Mouse (Mus musculus) embryonic facial prominence, embryonic 15.5 days (tissue): ENCODE results near the gene Hoxa5. TPM values are rescaled to one million over a fixed set of nuclear protein-coding genes. Genes with fewer than 3 reads are reported as not detected.

ENCODE experiments used
- ATAC-seq: fragments of 200-750 bp; cut with Nextera tagmentation; 2 replicates; pipeline ENCODE4 v1.8.0; 2017; ENCODE audit warnings: low read depth, moderate TSS enrichment; ENCODE audit not compliant: insufficient number of reproducible peaks, low FRiP score, low TSS enrichment
- H3K27ac ChIP-seq: fragments of 300-500 bp; sonication (generic); replicated peaks from 2 replicates; pipeline ENCODE4 v1.5.1; 2015; ENCODE audit warnings: mild to moderate bottlenecking, inconsistent platforms
- H3K27me3 ChIP-seq: fragments of 300-500 bp; sonication (generic); 2 replicates; pipeline ENCODE4 v1.6.1; 2015; ENCODE audit warnings: inconsistent platforms
- H3K36me3 ChIP-seq: fragments of 300-500 bp; sonication (generic); 2 replicates; pipeline ENCODE4 v1.6.1; 2015; ENCODE audit warnings: mild to moderate bottlenecking, inconsistent platforms
- H3K4me1 ChIP-seq: fragments of 300-500 bp; sonication (generic); 2 replicates; pipeline ENCODE4 v1.6.1; 2015; ENCODE audit warnings: inconsistent platforms
- H3K4me2 ChIP-seq: fragments of 300-500 bp; sonication (generic); replicated peaks from 2 replicates; pipeline ENCODE4 v1.6.1; 2015; ENCODE audit warnings: mild to moderate bottlenecking, inconsistent platforms
- H3K4me3 ChIP-seq: fragments of 300-500 bp; sonication (generic); replicated peaks from 2 replicates; pipeline ENCODE4 v1.5.1; 2015; ENCODE audit warnings: mild to moderate bottlenecking, inconsistent platforms
- H3K9ac ChIP-seq: fragments of 300-500 bp; sonication (generic); 2 replicates; pipeline ENCODE4 v1.6.1; 2015; ENCODE audit warnings: inconsistent platforms
- H3K9me3 ChIP-seq: fragments of 300-500 bp; sonication (generic); replicated peaks from 2 replicates; pipeline ENCODE4 v1.6.1; 2016; ENCODE audit warnings: inconsistent platforms
- WGBS: fragments of 180-500 bp; shearing (Covaris S2); methylation state at CpG from one replicate; pipeline ENCODE4 v1.1.7; 2015; 5-methylcytosine and 5-hydroxymethylcytosine counted together
- polyA plus RNA-seq: library from polyadenylated mRNA; unstranded; fragments of >200 nt; fragmentation: Nextera tagmentation; extraction: Ambion mirVana; gene quantifications from 2 replicates; pipeline ENCODE4 v1.2.1, GENCODE M21; 2015

Hoxa5 gene
- polyA plus RNA-seq, 1 experiment from 2014 or later = 0.39 TPM

GRCm38 (mm10) chr6:52208868-52209684 is 4.7 kb upstream of the Hoxa5 start:
- Histone ChIP-seq H3K4me2 (no peak overlapping the region), H3K9me3 (no peaks in the 10 kb centered on the region), H3K4me3 (no peak overlapping the region), H3K9ac (no peak overlapping the region), H3K27me3 (peaks cover 98% of the 10 kb centered on the region), H3K4me1 (peaks cover 27% of the 10 kb centered on the region), H3K27ac (no peak overlapping the region), H3K36me3 (no peaks in the 10 kb centered on the region)
- no peak for ATAC-seq
- WGBS = 4% methylated on average over 18 of the region's 18 CpGs

DNA sequence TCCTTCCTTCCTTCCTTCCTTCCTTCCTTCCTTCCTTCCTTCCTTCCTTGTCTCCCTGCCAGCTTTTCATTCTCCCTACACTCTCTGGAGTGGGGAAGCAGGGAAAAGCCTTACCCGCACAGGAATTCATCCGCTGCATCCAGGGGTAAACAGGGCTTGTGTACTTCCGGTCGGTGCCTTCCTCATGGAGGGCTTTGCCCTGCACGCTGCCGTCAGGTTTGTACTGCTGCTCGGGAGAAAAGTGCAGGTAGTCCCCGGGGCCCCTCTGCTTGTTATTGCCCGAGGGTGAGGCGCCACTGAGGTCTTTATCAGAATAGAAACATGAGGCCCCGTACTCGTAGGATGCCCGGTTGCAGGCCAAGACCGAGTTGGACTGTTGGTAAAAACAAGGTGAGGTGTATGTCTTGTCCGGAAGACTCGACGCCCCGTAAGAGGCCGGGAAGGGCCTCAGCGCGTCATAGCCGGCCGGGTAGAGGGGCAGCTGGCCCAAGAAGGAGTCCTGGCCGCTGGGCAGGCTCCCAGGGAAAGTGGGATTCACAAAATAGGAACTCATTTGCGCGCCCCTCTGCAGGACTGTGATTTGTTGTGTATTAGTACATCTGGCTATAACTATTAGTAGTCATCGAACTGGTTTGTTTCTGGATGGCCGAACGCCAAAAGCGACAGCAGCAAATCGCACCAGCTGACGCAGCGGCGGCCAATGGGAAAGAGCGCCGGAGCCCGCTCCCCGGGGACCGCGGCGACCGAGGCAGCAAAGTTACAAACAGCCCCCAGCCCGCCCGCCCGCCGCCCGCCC is 3.9 kb upstream of the Hoxa5 start, which contains the start of gene Hoxa6:
TSS of gene Hoxa6 (minus strand) at position 651 of the 796 bp plus-strand sequence.
- Histone ChIP-seq H3K27ac (no peak within 1 kb of the TSS), H3K9ac (no peak within 1 kb of the TSS), H3K4me3 (no peak within 1 kb of the TSS), H3K4me1 (peaks cover 35% of the 10 kb centered on the region), H3K9me3 (no peaks in the 10 kb centered on the region), H3K36me3 (no peaks in the 10 kb centered on the region), H3K27me3 (peaks cover 98% of the 10 kb centered on the region), H3K4me2 (no peak within 1 kb of the TSS)
- 1% methylated on average over 47 of the region's 47 CpGs for WGBS
- no peak for ATAC-seq

- H3K4me1 ChIP-seq = peaks cover 30% of the 10 kb centered on the region
- H3K4me2 ChIP-seq = no peak overlapping the region
- H3K36me3 ChIP-seq = no peaks in the 10 kb centered on the region
- H3K9me3 ChIP-seq = no peaks in the 10 kb centered on the region
- H3K9ac ChIP-seq = no peak overlapping the region
- H3K27ac ChIP-seq = no peak overlapping the region
- H3K4me3 ChIP-seq = no peak overlapping the region
- no peak for ATAC-seq
- H3K27me3 ChIP-seq = peaks cover 98% of the 10 kb centered on the region
These were observed 3.2 kb upstream of the Hoxa5 start for GRCm38 (mm10) chr6:52207684-52207976.

DNA sequence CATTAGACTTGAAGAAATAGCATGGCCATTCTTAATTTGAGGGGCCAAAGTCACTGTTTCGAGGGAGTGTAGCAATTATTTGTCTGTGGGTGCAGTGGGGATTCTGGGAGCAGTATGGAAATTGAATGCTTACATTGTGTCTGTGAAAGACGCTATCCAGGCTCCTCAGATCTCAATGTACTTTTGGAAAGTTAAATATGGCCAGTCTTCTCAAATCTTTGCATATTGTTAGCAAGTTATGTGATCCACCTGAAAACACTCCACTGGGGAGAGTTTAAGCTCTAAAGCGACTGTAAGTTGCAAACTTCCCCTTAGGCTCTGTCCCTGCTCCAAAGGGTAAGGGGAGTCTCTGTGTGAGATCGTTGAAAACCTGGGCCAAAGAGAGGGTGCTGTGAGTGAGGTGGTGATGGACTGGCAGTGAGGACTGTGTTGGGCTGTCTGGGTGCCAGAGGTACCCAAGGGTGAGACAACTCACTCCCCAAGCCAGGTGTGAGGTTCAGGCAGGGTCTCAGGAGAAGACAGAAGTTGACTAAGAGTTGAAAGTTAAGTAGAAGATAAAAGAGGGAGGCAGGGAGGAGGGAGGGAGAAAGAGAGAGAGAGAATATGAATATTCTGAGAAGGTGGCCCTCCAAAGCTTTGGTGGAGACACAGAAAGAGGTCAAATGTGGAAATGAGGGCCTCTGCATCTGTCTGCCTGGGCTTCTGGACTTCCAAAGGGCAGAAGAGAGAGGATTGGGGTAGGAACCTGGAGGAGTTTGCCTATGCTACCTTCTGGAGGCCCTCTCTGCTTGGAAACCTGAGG is 2.7 kb upstream of the Hoxa5 start:
- 3% methylated on average over 4 of the region's 4 CpGs for WGBS
- H3K4me2 ChIP-seq = no peak overlapping the region
- H3K36me3 ChIP-seq = no peaks in the 10 kb centered on the region
- H3K9me3 ChIP-seq = no peaks in the 10 kb centered on the region
- no peak for ATAC-seq
- peaks cover 98% of the 10 kb centered on the region for H3K27me3 ChIP-seq
- no peak overlapping the region for H3K9ac ChIP-seq
- H3K4me3 ChIP-seq = no peak overlapping the region
- no peak overlapping the region for H3K27ac ChIP-seq
- H3K4me1 ChIP-seq = peaks cover 29% of the 10 kb centered on the region

DNA sequence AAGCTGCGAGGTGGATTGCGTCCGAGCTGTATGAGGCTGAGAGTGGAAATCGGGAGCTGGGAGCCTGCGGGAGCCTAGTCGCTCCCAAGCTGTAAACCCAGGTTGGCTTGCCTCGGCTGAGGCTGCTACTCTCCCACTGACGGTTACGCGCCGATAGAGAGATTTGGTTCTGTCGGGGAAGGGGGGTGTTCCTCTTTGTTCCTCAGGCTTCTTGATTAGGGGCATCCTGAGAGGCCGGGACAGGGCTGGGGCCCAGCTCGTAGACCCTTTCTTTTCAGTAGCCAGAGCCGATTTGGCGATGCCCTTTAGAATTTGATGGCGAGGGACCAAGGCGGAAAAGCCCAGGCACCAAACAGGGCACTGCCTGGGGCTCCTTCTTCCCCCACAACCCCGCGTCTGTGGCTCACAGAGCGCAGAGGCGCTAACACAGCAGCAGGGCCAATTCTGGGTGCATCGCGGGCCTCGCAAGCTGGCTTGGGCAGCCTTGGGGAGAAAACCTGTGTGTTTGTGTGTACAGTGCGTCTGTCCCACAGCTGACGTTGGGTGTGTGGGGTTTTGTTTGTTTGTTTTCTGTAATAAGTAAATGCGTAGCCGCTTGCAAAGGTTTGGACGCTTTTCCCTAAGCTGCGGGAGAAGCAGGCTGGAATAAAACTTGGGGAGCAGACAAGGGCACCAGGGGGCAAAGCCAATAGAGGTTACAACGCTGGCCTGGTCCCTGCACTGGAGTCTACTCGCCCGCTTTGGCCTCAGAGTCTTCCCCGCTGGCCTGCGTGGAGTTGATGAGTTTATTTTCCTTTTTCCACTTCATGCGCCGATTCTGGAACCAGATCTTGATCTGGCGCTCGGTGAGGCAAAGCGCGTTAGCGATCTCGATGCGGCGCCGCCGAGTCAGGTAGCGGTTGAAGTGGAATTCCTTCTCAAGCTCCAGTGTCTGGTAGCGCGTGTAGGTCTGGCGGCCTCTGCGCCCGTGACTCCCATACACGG is 1.5 kb upstream of the Hoxa5 start:
- Histone ChIP-seq H3K9ac (no peak overlapping the region), H3K4me3 (no peak overlapping the region), H3K27ac (no peak overlapping the region), H3K9me3 (no peaks in the 10 kb centered on the region), H3K27me3 (peaks cover 98% of the 10 kb centered on the region), H3K4me2 (no peak overlapping the region), H3K36me3 (no peaks in the 10 kb centered on the region), H3K4me1 (peaks cover 24% of the 10 kb centered on the region)
- WGBS = 3% methylated on average over 55 of the region's 55 CpGs
- ATAC-seq = no peak

- no peaks in the 10 kb centered on the region for H3K9me3 ChIP-seq
- no peak overlapping the region for H3K4me2 ChIP-seq
- peaks cover 24% of the 10 kb centered on the region for H3K4me1 ChIP-seq
- H3K27ac ChIP-seq = no peak overlapping the region
- H3K9ac ChIP-seq = no peak overlapping the region
- no peaks in the 10 kb centered on the region for H3K36me3 ChIP-seq
- 6% methylated on average over 14 of the region's 14 CpGs for WGBS
- no peak overlapping the region for H3K4me3 ChIP-seq
- no peak for ATAC-seq
- peaks cover 99% of the 10 kb centered on the region for H3K27me3 ChIP-seq
These were observed 834 bp upstream of the Hoxa5 start for GRCm38 (mm10) chr6:52205221-52205620.

GRCm38 (mm10) chr6:52203371-52204049 is 877 bp downstream of the Hoxa5 start:
- no peaks in the 10 kb centered on the region for H3K36me3 ChIP-seq
- no peak overlapping the region for H3K27ac ChIP-seq
- peak overlapping the region; percentile 45 for H3K4me2 ChIP-seq
- ATAC-seq = no peak
- H3K4me1 ChIP-seq = peaks cover 19% of the 10 kb centered on the region
- under 1% methylated on average over 46 of the region's 46 CpGs for WGBS
- peaks cover 99% of the 10 kb centered on the region for H3K27me3 ChIP-seq
- H3K9me3 ChIP-seq = no peaks in the 10 kb centered on the region
- peak overlapping the region; percentile 32 for H3K4me3 ChIP-seq
- no peak overlapping the region for H3K9ac ChIP-seq

DNA sequence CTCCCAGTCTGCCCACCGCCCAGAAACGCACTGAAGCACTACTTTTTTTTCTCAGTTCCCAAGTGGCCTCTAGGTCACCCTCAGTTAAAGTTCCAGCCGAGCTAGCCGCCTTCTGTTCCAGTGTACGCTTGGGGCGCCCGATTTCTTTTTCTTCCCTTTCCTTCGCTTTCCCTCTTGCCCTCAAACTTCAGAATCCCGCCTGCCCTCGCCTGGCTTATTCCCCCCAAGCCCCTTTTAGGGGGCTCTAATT is 1.3 kb downstream of the Hoxa5 start:
- Histone ChIP-seq H3K9ac (no peak overlapping the region), H3K9me3 (no peaks in the 10 kb centered on the region), H3K27me3 (peaks cover 99% of the 10 kb centered on the region), H3K27ac (no peak overlapping the region), H3K4me1 (peaks cover 16% of the 10 kb centered on the region), H3K4me3 (peak overlapping the region; percentile 32; the same call in 1 of the 2 replicates), H3K4me2 (peak overlapping the region; percentile 8; the same call in 1 of the 2 replicates), H3K36me3 (no peaks in the 10 kb centered on the region)
- 3% methylated on average over 10 of the region's 10 CpGs for WGBS
- no peak for ATAC-seq

GRCm38 (mm10) chr6:52202362-52203120 is 1.8 kb downstream of the Hoxa5 start:
- Histone ChIP-seq H3K9ac (no peak overlapping the region), H3K4me1 (peaks cover 16% of the 10 kb centered on the region), H3K4me2 (no peak overlapping the region), H3K4me3 (peak overlapping the region; percentile 32; the same call in 1 of the 2 replicates), H3K9me3 (no peaks in the 10 kb centered on the region), H3K27ac (no peak overlapping the region), H3K27me3 (peaks cover 100% of the 10 kb centered on the region), H3K36me3 (no peaks in the 10 kb centered on the region)
- 5% methylated on average over 22 of the region's 22 CpGs for WGBS
- ATAC-seq = no peak

- Histone ChIP-seq H3K9me3 (no peaks in the 10 kb centered on the region), H3K27me3 (peaks cover 100% of the 10 kb centered on the region), H3K27ac (no peak overlapping the region), H3K9ac (no peak overlapping the region), H3K4me3 (no peak overlapping the region), H3K36me3 (no peaks in the 10 kb centered on the region), H3K4me2 (no peak overlapping the region), H3K4me1 (peaks cover 16% of the 10 kb centered on the region)
- 25% methylated on average over 1 of the region's 1 CpGs for WGBS
- ATAC-seq = no peak
These were observed 3.1 kb downstream of the Hoxa5 start for GRCm38 (mm10) chr6:52201269-52201668.
